Mouse (Mus musculus) liver, embryonic 11.5 days (tissue): ENCODE data around the gene Ino80d. TPM values are rescaled to one million over a fixed set of nuclear protein-coding genes. Genes with fewer than 3 reads are reported as not detected.

ENCODE experiments used
- ATAC-seq: fragments of 200-750 bp; cut with Nextera tagmentation; replicated peaks from 2 replicates; pipeline ENCODE4 v1.8.0; 2017; ENCODE audit warnings: moderate number of reproducible peaks, mild to moderate bottlenecking, moderate TSS enrichment, moderate library complexity; ENCODE audit not compliant: low FRiP score
- DNase-seq: peaks from one replicate; pipeline ENCODE4 v3.0.0-alpha.2; 2017; ENCODE audit warnings: low spot score
- H3K27ac ChIP-seq: fragments of 300-500 bp; sonication (generic); 2 replicates; pipeline ENCODE4 v1.5.1; 2014; ENCODE audit warnings: mild to moderate bottlenecking, low read depth, low read length, control low read depth
- H3K27me3 ChIP-seq: fragments of 300-500 bp; sonication (generic); replicated peaks from 2 replicates; pipeline ENCODE4 v1.6.1; 2014; ENCODE audit warnings: low read length, mixed read lengths; ENCODE audit not compliant: control insufficient read depth, insufficient read depth
- H3K36me3 ChIP-seq: fragments of 300-500 bp; sonication (generic); 2 replicates; pipeline ENCODE4 v1.6.1; 2014; ENCODE audit warnings: mild to moderate bottlenecking, low read length, moderate library complexity, mixed read lengths; ENCODE audit not compliant: control insufficient read depth, insufficient read depth
- H3K4me1 ChIP-seq: fragments of 300-500 bp; sonication (generic); replicated peaks from 2 replicates; pipeline ENCODE4 v1.6.1; 2014; ENCODE audit warnings: low read length, mixed read lengths; ENCODE audit not compliant: control insufficient read depth, insufficient read depth
- H3K4me2 ChIP-seq: fragments of 300-500 bp; sonication (generic); 2 replicates; pipeline ENCODE4 v1.6.1; 2014; ENCODE audit warnings: mild to moderate bottlenecking, control low read depth, moderate library complexity
- H3K4me3 ChIP-seq: fragments of 300-500 bp; sonication (generic); 2 replicates; pipeline ENCODE4 v1.5.1; 2014; ENCODE audit warnings: low read depth, low read length, control low read depth
- H3K9ac ChIP-seq: fragments of 300-500 bp; sonication (generic); 2 replicates; pipeline ENCODE4 v1.6.1; 2014; ENCODE audit warnings: low read depth, low read length, control low read depth
- H3K9me3 ChIP-seq: fragments of 300-500 bp; sonication (generic); 2 replicates; pipeline ENCODE4 v1.6.1; 2016; ENCODE audit warnings: low read length, inconsistent platforms, mixed read lengths; ENCODE audit not compliant: control insufficient read depth
- whole genome bisulfite sequencing: fragments of 180-500 bp; shearing (Covaris S2); extraction: QIAGEN DNeasy Blood & Tissue Kit; methylation state at CpG from one replicate; pipeline ENCODE4 v1.1.7; 2014; 5-methylcytosine and 5-hydroxymethylcytosine counted together
- polyA plus RNA-seq: library from polyadenylated mRNA; unstranded; fragments of >200 nt; fragmentation: Nextera tagmentation; extraction: Ambion mirVana; gene quantifications from 2 replicates; pipeline ENCODE4 v1.2.1, GENCODE M21; 2014

Gene Ino80d
- polyA plus RNA-seq, 1 experiment from 2014 or later, result 10.6 TPM

- Histone ChIP-seq H3K27ac (no peak overlapping the region), H3K9me3 (no peaks in the 10 kb centered on the region), H3K9ac (no peak overlapping the region), H3K4me2 (no peak overlapping the region), H3K27me3 (no peaks in the 10 kb centered on the region), H3K4me3 (no peak overlapping the region), H3K4me1 (no peaks in the 10 kb centered on the region), H3K36me3 (peaks cover 24% of the 10 kb centered on the region)
- WGBS, result 82% methylated on average over 4 of the region's 4 CpGs
- DNase-seq (no peak), ATAC-seq (no peak)
Measured at GRCm38 (mm10) chr1:63098831-63099230, 15.6 kb downstream of the Ino80d start.

GRCm38 (mm10) chr1:63096071-63096470, 18.4 kb downstream of the Ino80d start:
- Histone ChIP-seq H3K4me2 (no peak overlapping the region), H3K4me1 (no peaks in the 10 kb centered on the region), H3K4me3 (no peak overlapping the region), H3K27me3 (no peaks in the 10 kb centered on the region), H3K27ac (no peak overlapping the region), H3K36me3 (peaks cover 30% of the 10 kb centered on the region), H3K9me3 (no peaks in the 10 kb centered on the region), H3K9ac (no peak overlapping the region)
- no peak for ATAC-seq
- DNase-seq, result no peak
- WGBS, result 89% methylated on average over 5 of the region's 5 CpGs

- Histone ChIP-seq H3K27ac (no peak overlapping the region), H3K36me3 (peaks cover 31% of the 10 kb centered on the region)
- 88% methylated on average over 5 of the region's 5 CpGs for WGBS
Measured at GRCm38 (mm10) chr1:63089795-63090194, 24.7 kb downstream of the Ino80d start.

GRCm38 (mm10) chr1:63088614-63089013, 25.9 kb downstream of the Ino80d start:
- WGBS, result 93% methylated on average over 1 of the region's 1 CpGs
- no peaks in the 10 kb centered on the region for H3K9me3 ChIP-seq
- DNase-seq, result no peak
- H3K27ac ChIP-seq, result no peak overlapping the region
- no peak overlapping the region for H3K9ac ChIP-seq
- no peak for ATAC-seq
- H3K4me2 ChIP-seq, result no peak overlapping the region
- H3K4me1 ChIP-seq, result no peaks in the 10 kb centered on the region
- H3K4me3 ChIP-seq, result no peak overlapping the region
- peaks cover 28% of the 10 kb centered on the region for H3K36me3 ChIP-seq
- H3K27me3 ChIP-seq, result no peaks in the 10 kb centered on the region

More at GRCm38 (mm10) chr1:63089795-63090194, 24.7 kb downstream of the Ino80d start:
- Histone ChIP-seq H3K27me3 (no peaks in the 10 kb centered on the region), H3K4me1 (no peaks in the 10 kb centered on the region), H3K4me2 (no peak overlapping the region), H3K4me3 (no peak overlapping the region), H3K9me3 (no peaks in the 10 kb centered on the region), H3K9ac (no peak overlapping the region)
- DNase-seq (no peak), ATAC-seq (no peak)

GRCm38 (mm10) chr1:63080277-63080676, 34.2 kb downstream of the Ino80d start:
- H3K9ac ChIP-seq, result no peak overlapping the region
- ATAC-seq, result no peak
- H3K27me3 ChIP-seq, result no peaks in the 10 kb centered on the region
- no peaks in the 10 kb centered on the region for H3K4me1 ChIP-seq
- H3K9me3 ChIP-seq, result no peaks in the 10 kb centered on the region
- 83% methylated on average over 5 of the region's 5 CpGs for whole genome bisulfite sequencing
- H3K36me3 ChIP-seq, result peaks cover 14% of the 10 kb centered on the region; the same call in 1 of the 2 replicates
- H3K4me3 ChIP-seq, result no peak overlapping the region
- no peak for DNase-seq
- no peak overlapping the region for H3K4me2 ChIP-seq
- no peak overlapping the region for H3K27ac ChIP-seq

- no peak for DNase-seq
- H3K36me3 ChIP-seq, result peaks cover 28% of the 10 kb centered on the region
Measured at GRCm38 (mm10) chr1:63076383-63076782, 38.1 kb downstream of the Ino80d start.

GRCm38 (mm10) chr1:63071379-63071778, 43.1 kb downstream of the Ino80d start:
- no peak for ATAC-seq
- Histone ChIP-seq H3K4me2 (no peak overlapping the region), H3K9ac (no peak overlapping the region), H3K4me3 (no peak overlapping the region), H3K36me3 (peaks cover 42% of the 10 kb centered on the region), H3K4me1 (no peaks in the 10 kb centered on the region), H3K27me3 (no peaks in the 10 kb centered on the region), H3K27ac (no peak overlapping the region), H3K9me3 (no peaks in the 10 kb centered on the region)
- DNase-seq, result no peak
- WGBS, result 84% methylated on average over 1 of the region's 1 CpGs

More at GRCm38 (mm10) chr1:63076383-63076782, 38.1 kb downstream of the Ino80d start:
- Histone ChIP-seq H3K27me3 (no peaks in the 10 kb centered on the region), H3K27ac (no peak overlapping the region), H3K9ac (no peak overlapping the region), H3K9me3 (no peaks in the 10 kb centered on the region), H3K4me1 (no peaks in the 10 kb centered on the region), H3K4me2 (no peak overlapping the region), H3K4me3 (no peak overlapping the region)
- 85% methylated on average over 2 of the region's 2 CpGs for WGBS
- ATAC-seq, result no peak

- Histone ChIP-seq H3K4me3 (no peak overlapping the region), H3K27me3 (no peaks in the 10 kb centered on the region), H3K4me2 (no peak overlapping the region), H3K36me3 (peaks cover 43% of the 10 kb centered on the region), H3K4me1 (peaks cover 5% of the 10 kb centered on the region), H3K9me3 (no peaks in the 10 kb centered on the region), H3K9ac (no peak overlapping the region), H3K27ac (no peak overlapping the region)
- DNase-seq (no peak), ATAC-seq (peak; percentile 87)
- 72% methylated on average over 12 of the region's 12 CpGs for WGBS
Measured at GRCm38 (mm10) chr1:63058361-63058760, 56.1 kb downstream of the Ino80d start.

GRCm38 (mm10) chr1:63057849-63058248, 56.6 kb downstream of the Ino80d start:
- ATAC-seq (no peak), DNase-seq (no peak)
- no peak overlapping the region for H3K4me2 ChIP-seq
- no peak overlapping the region for H3K27ac ChIP-seq
- H3K27me3 ChIP-seq, result no peaks in the 10 kb centered on the region
- WGBS, result 95% methylated on average over 11 of the region's 11 CpGs
- peaks cover 5% of the 10 kb centered on the region for H3K4me1 ChIP-seq
- no peaks in the 10 kb centered on the region for H3K9me3 ChIP-seq
- H3K4me3 ChIP-seq, result no peak overlapping the region
- no peak overlapping the region for H3K9ac ChIP-seq
- peaks cover 40% of the 10 kb centered on the region for H3K36me3 ChIP-seq
